Mouse (Mus musculus): ENCODE measurements around the gene Gpcpd1. TPM values are rescaled to one million over a fixed set of nuclear protein-coding genes. Genes with fewer than 3 reads are reported as not detected.
A peak's percentile ranks its signal among the peaks of the same experiment; 100 is the strongest.

Gene Gpcpd1
- polyA plus RNA-seq, 1 experiment from 2014 or later = 108 TPM

DNA sequence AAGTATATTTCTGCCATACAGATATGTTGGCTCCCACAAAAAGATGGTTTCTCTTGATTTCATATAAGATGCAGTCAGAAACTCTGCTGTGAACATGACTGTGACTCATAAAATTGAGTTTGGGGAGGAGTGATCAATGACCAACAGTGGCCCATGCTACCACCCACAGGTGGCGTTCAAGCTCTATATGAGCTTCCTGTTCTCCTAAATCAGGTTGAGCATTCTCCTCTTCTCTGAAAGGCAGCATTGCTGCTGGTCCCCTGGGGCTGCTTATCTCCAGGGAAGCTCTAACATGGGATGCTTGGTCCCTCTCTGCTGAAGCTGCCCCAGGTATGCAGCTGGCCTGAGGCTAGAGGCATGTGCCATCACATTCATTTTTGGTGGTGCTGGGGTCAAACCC, 77.8 kb downstream of the Gpcpd1 start:
- Histone ChIP-seq H3K4me2 (ENCODE audit: low read depth, low read length) (no peak overlapping the region), H3K9ac (replicated peaks; ENCODE audit: low read depth, low read length) (no peak overlapping the region), H3K9me3 (ENCODE audit: control insufficient read depth, low read length) (no peaks in the 10 kb centered on the region), H3K4me3 (ENCODE audit: low read depth, low read length) (no peak overlapping the region), H3K27me3 (ENCODE audit: control insufficient read depth, insufficient read depth, low read length) (no peaks in the 10 kb centered on the region), H3K27ac (ENCODE audit: low read depth, low read length) (no peak overlapping the region), H3K36me3 (ENCODE audit: control insufficient read depth, insufficient read depth, low read length) (no peaks in the 10 kb centered on the region), H3K4me1 (ENCODE audit: control insufficient read depth, insufficient read depth, low read length) (no peaks in the 10 kb centered on the region)
- ATAC-seq (ENCODE audit: low read depth) = no peak
- WGBS = 97% methylated on average over 1 of the region's 1 CpGs

DNA sequence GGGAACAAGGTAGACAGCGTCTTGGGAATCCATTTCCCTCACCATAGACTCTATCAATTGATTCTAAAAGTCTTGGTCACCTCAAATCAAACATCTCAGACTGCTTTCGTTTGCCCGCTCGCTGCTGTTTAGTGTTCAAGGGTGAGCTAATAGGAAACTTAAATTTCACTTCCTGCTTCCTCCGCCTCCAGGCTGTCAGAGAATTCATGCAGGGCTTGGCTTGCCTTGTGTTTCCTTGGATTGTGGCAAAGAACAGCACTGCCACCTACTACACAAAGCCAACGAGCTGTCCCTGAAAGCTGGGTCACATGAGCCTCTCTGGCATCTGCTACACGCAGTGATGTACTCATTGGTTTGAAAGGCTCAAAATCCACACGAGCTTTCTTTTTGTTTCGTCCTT, 78.3 kb downstream of the Gpcpd1 start:
- Histone ChIP-seq H3K9ac (replicated peaks; ENCODE audit: low read depth, low read length) (no peak overlapping the region), H3K27ac (ENCODE audit: low read depth, low read length) (no peak overlapping the region), H3K27me3 (ENCODE audit: control insufficient read depth, insufficient read depth, low read length) (no peaks in the 10 kb centered on the region), H3K4me2 (ENCODE audit: low read depth, low read length) (no peak overlapping the region), H3K36me3 (ENCODE audit: control insufficient read depth, insufficient read depth, low read length) (no peaks in the 10 kb centered on the region), H3K4me1 (ENCODE audit: control insufficient read depth, insufficient read depth, low read length) (no peaks in the 10 kb centered on the region), H3K4me3 (ENCODE audit: low read depth, low read length) (no peak overlapping the region), H3K9me3 (ENCODE audit: control insufficient read depth, low read length) (no peaks in the 10 kb centered on the region)
- ATAC-seq (ENCODE audit: low read depth) = no peak
- 85% methylated on average over 9 of the region's 9 CpGs for WGBS

DNA sequence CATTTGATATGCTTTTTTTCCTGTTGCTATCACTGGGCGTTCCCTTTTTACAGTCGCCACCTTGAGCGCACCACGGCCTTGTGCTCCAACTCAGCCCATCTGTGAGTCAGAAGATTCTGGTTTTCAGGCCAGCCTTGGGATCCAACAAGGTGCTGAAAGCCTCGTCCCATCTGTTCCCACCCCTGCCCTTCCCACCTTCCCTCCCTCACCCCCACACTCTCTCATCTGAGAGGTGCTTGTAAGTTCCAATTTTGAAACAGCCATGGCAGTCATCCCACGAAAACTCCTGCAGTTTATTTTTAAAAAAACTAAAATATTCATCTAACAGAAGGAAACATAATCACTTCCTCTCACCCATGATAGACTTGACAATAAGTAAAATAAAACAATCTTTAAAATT, 80.0 kb downstream of the Gpcpd1 start:
- H3K27me3 ChIP-seq (ENCODE audit: control insufficient read depth, insufficient read depth, low read length) = no peaks in the 10 kb centered on the region
- H3K9ac ChIP-seq (replicated peaks; ENCODE audit: low read depth, low read length) = no peak overlapping the region
- no peak overlapping the region for H3K27ac ChIP-seq (ENCODE audit: low read depth, low read length)
- no peak overlapping the region for H3K4me2 ChIP-seq (ENCODE audit: low read depth, low read length)
- no peak overlapping the region for H3K4me3 ChIP-seq (ENCODE audit: low read depth, low read length)
- WGBS = 64% methylated on average over 6 of the region's 6 CpGs
- no peaks in the 10 kb centered on the region for H3K4me1 ChIP-seq (ENCODE audit: control insufficient read depth, insufficient read depth, low read length)
- H3K9me3 ChIP-seq (ENCODE audit: control insufficient read depth, low read length) = no peaks in the 10 kb centered on the region
- no peaks in the 10 kb centered on the region for H3K36me3 ChIP-seq (ENCODE audit: control insufficient read depth, insufficient read depth, low read length)
- ATAC-seq (ENCODE audit: low read depth) = no peak

DNA sequence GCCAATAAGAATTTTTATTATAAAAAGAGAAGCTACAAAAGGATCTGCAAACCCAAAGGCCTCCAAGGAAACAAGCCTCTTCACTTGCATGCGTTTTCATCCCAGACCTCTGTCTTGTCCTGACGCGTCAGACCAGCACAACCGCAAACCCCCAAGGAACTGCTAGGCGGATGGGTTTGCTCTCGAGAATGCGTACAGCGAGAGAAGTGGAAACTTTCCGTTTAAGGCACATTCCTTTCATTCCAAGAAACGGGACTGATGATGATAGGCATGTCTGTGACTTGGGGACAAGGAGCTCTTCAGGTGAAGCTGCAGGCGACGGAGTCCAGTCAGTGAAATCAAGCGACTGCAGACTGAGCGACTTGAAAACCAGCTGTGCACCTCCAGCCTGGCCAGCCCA, 80.4 kb downstream of the Gpcpd1 start:
- H3K4me3 ChIP-seq (ENCODE audit: low read depth, low read length) = no peak overlapping the region
- ATAC-seq (ENCODE audit: low read depth) = no peak
- H3K27ac ChIP-seq (ENCODE audit: low read depth, low read length) = no peak overlapping the region
- H3K36me3 ChIP-seq (ENCODE audit: control insufficient read depth, insufficient read depth, low read length) = no peaks in the 10 kb centered on the region
- no peak overlapping the region for H3K9ac ChIP-seq (replicated peaks; ENCODE audit: low read depth, low read length)
- H3K4me2 ChIP-seq (ENCODE audit: low read depth, low read length) = no peak overlapping the region
- 62% methylated on average over 14 of the region's 14 CpGs for WGBS
- no peaks in the 10 kb centered on the region for H3K4me1 ChIP-seq (ENCODE audit: control insufficient read depth, insufficient read depth, low read length)
- H3K9me3 ChIP-seq (ENCODE audit: control insufficient read depth, low read length) = no peaks in the 10 kb centered on the region
- H3K27me3 ChIP-seq (ENCODE audit: control insufficient read depth, insufficient read depth, low read length) = no peaks in the 10 kb centered on the region

DNA sequence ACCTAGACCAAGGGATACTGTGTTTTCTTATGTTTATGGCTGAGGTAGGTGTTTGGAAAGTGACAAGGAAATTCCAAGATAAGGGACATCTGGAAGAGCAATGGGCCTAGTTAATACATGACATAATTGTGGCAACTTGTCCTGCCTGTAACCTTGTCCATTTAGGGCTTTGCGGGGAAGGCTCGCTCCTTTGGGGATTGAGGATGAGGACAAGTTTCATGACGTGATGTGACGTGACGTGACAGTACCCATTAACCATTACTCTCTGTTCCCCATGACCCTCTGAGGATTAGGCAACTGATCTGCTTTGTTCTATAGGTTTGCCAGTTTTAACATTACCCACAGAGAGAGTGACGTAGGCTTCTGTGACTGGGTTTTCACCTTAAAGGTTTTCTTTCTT, 81.7 kb downstream of the Gpcpd1 start:
- Histone ChIP-seq H3K9ac (replicated peaks; ENCODE audit: low read depth, low read length) (no peak overlapping the region), H3K4me2 (ENCODE audit: low read depth, low read length) (no peak overlapping the region), H3K27ac (ENCODE audit: low read depth, low read length) (no peak overlapping the region), H3K4me1 (ENCODE audit: control insufficient read depth, insufficient read depth, low read length) (no peaks in the 10 kb centered on the region), H3K27me3 (ENCODE audit: control insufficient read depth, insufficient read depth, low read length) (no peaks in the 10 kb centered on the region), H3K36me3 (ENCODE audit: control insufficient read depth, insufficient read depth, low read length) (no peaks in the 10 kb centered on the region), H3K9me3 (ENCODE audit: control insufficient read depth, low read length) (no peaks in the 10 kb centered on the region), H3K4me3 (ENCODE audit: low read depth, low read length) (no peak overlapping the region)
- 93% methylated on average over 6 of the region's 6 CpGs for WGBS
- ATAC-seq (ENCODE audit: low read depth) = no peak

DNA sequence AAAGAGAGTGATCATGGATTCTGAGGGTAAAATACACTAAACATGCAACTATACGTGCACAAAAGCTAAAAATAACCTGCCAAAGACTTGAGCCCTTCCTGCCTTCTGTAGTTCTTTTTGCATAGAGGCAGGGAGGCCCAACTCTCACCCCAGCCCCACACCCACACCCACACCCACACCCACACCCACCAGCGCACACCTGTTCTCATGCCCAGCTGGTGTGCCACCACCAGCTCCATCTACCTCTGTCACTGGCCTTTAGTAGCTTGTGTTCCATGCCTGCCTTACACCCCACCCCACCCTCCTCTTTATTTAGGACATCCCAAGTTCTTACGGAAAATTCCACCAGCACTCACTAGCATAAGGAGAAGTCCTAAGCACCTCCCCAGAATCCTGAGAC, 89.2 kb downstream of the Gpcpd1 start:
- no peak; the same call in 1 of the 2 replicates for ATAC-seq (ENCODE audit: low read depth)
- 94% methylated on average over 3 of the region's 3 CpGs for WGBS
- H3K9ac ChIP-seq (replicated peaks; ENCODE audit: low read depth, low read length) = no peak overlapping the region
- H3K27ac ChIP-seq (ENCODE audit: low read depth, low read length) = no peak overlapping the region
- no peaks in the 10 kb centered on the region for H3K4me1 ChIP-seq (ENCODE audit: control insufficient read depth, insufficient read depth, low read length)
- H3K9me3 ChIP-seq (ENCODE audit: control insufficient read depth, low read length) = no peaks in the 10 kb centered on the region
- H3K4me2 ChIP-seq (ENCODE audit: low read depth, low read length) = no peak overlapping the region
- H3K4me3 ChIP-seq (ENCODE audit: low read depth, low read length) = no peak overlapping the region
- no peaks in the 10 kb centered on the region for H3K27me3 ChIP-seq (ENCODE audit: control insufficient read depth, insufficient read depth, low read length)
- no peaks in the 10 kb centered on the region for H3K36me3 ChIP-seq (ENCODE audit: control insufficient read depth, insufficient read depth, low read length)

DNA sequence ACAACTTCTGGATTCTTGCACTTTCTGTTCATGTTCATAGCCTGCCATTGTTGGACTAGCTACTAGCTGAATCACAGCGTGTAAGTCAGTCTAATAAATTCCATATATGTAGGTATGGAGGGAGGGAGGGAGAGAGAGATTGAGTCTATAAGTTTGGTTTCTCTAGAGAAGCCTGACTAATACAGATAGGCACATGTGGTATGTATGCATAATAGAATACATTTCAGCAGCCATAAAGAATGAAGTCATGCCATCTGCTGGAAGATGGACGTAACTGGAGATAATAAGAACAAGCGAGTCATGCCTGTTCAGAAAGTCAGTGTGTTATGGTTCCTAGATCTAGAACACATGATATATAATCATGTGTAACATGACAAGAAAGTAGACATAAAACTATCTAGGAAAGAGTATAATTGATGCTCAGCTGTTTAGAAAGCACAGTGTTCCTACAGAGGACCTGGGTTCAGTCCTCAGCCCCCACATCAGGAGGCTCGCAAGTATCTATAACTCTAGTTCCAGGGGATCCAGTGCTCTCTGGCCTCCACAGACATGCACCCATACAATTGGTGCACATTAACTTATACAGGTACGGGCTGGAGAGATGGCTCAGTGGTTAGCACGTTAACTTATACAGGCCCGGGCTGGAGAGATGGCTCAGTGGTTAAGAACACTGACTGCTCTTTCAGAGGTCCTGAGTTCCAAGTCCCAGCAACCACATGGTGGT, 90.0 kb downstream of the Gpcpd1 start:
- Histone ChIP-seq H3K4me1 (ENCODE audit: control insufficient read depth, insufficient read depth, low read length) (no peaks in the 10 kb centered on the region), H3K36me3 (ENCODE audit: control insufficient read depth, insufficient read depth, low read length) (no peaks in the 10 kb centered on the region)
- peak; percentile 49; the same call in 1 of the 2 replicates for ATAC-seq (ENCODE audit: low read depth)

DNA sequence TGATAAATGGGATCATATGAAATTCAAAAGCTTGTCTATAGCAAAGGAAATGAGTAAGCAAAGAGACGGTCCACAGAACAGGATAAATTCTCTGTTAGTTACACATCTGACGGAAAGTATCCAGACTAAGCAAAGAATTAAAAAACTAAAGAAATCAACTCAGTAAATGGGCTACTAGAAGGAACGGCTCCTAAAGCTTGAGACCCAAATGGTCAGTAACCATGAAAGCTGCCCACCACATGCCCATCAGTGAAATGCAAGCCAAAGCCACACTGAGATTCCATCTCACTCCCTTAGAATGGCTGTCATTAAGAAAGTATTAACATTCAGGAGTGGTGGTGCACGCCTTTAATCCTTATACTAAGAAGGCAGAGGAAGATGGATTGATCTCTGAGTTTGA, 94.3 kb downstream of the Gpcpd1 start:
- Histone ChIP-seq H3K4me1 (ENCODE audit: control insufficient read depth, insufficient read depth, low read length) (no peaks in the 10 kb centered on the region), H3K36me3 (ENCODE audit: control insufficient read depth, insufficient read depth, low read length) (no peaks in the 10 kb centered on the region), H3K27ac (ENCODE audit: low read depth, low read length) (no peak overlapping the region), H3K27me3 (ENCODE audit: control insufficient read depth, insufficient read depth, low read length) (no peaks in the 10 kb centered on the region), H3K4me3 (ENCODE audit: low read depth, low read length) (no peak overlapping the region), H3K9ac (replicated peaks; ENCODE audit: low read depth, low read length) (no peak overlapping the region), H3K9me3 (ENCODE audit: control insufficient read depth, low read length) (no peaks in the 10 kb centered on the region), H3K4me2 (ENCODE audit: low read depth, low read length) (no peak overlapping the region)
- ATAC-seq (ENCODE audit: low read depth) = no peak
- 91% methylated on average over 4 of the region's 4 CpGs for WGBS

More for the DNA sequence above, 90.0 kb downstream of the Gpcpd1 start:
- H3K4me2 ChIP-seq (ENCODE audit: low read depth, low read length) = no peak overlapping the region
- WGBS = 87% methylated on average over 7 of the region's 7 CpGs
- no peak overlapping the region for H3K4me3 ChIP-seq (ENCODE audit: low read depth, low read length)
- no peak overlapping the region for H3K27ac ChIP-seq (ENCODE audit: low read depth, low read length)
- no peaks in the 10 kb centered on the region for H3K9me3 ChIP-seq (ENCODE audit: control insufficient read depth, low read length)
- no peaks in the 10 kb centered on the region for H3K27me3 ChIP-seq (ENCODE audit: control insufficient read depth, insufficient read depth, low read length)
- H3K9ac ChIP-seq (replicated peaks; ENCODE audit: low read depth, low read length) = no peak overlapping the region

DNA sequence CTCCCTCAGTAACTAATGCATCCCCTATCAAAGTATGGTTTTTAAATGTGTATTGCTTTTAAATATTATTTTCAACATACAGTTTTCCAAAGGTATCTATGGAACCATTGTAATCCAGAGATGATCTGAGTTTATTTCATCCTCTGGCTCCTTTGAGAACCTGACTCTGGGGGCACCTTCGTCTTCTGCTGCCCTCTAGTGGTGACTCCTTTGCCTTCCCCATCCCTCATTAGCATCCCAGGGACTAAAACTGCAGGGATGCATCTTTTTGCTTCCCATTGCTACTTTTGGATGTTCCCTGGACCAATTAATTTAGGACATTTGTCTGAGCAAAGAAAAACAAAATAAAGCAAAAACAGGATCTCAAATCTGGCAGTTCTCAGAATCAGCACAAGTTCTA, 102.1 kb downstream of the Gpcpd1 start:
- no peak; the same call in 1 of the 2 replicates for ATAC-seq (ENCODE audit: low read depth)
- H3K9me3 ChIP-seq (ENCODE audit: control insufficient read depth, low read length) = no peaks in the 10 kb centered on the region
- WGBS = 3% methylated on average over 1 of the region's 1 CpGs
- no peak overlapping the region for H3K4me3 ChIP-seq (ENCODE audit: low read depth, low read length)
- H3K9ac ChIP-seq (replicated peaks; ENCODE audit: low read depth, low read length) = no peak overlapping the region
- no peaks in the 10 kb centered on the region for H3K4me1 ChIP-seq (ENCODE audit: control insufficient read depth, insufficient read depth, low read length)
- H3K27ac ChIP-seq (ENCODE audit: low read depth, low read length) = no peak overlapping the region
- no peak overlapping the region for H3K4me2 ChIP-seq (ENCODE audit: low read depth, low read length)
- H3K36me3 ChIP-seq (ENCODE audit: control insufficient read depth, insufficient read depth, low read length) = no peaks in the 10 kb centered on the region
- no peaks in the 10 kb centered on the region for H3K27me3 ChIP-seq (ENCODE audit: control insufficient read depth, insufficient read depth, low read length)
